Mouse (Mus musculus) heart, adult 2 months (tissue): ENCODE results near the gene Ydjc.

Experiments used
- EP300 ChIP-seq: fragments of 200-500 bp; IDR thresholded peaks from 2 replicates; pipeline ENCODE4 v1.6.1; 2011; ENCODE audit warnings: low read depth, low read length, control low read depth; ENCODE audit not compliant: insufficient read depth
- POLR2A ChIP-seq: fragments of 200-500 bp; IDR thresholded peaks from 2 replicates; pipeline ENCODE4 v1.6.1; 2011; ENCODE audit warnings: mild to moderate bottlenecking, low read depth, low read length, control low read depth; ENCODE audit not compliant: insufficient read depth

- TF ChIP-seq POLR2A = no peak
- no peak for TF ChIP-seq EP300
These were observed 47.5 kb upstream of the Ydjc start for GRCm38 (mm10) chr16:17096938-17097337.
